Mouse (Mus musculus): ENCODE data around the gene Spef2. TPM values are rescaled to one million over a fixed set of nuclear protein-coding genes. Genes with fewer than 3 reads are reported as not detected.
"Not testable (repeated sequence)": the region's sequence is repeated elsewhere in the genome, so short reads cannot be mapped to it uniquely, and the experiment has no call there.

Spef2 gene
- polyA plus RNA-seq, 2 experiments: 0.14 TPM; not detected in 1

GRCm38 (mm10) chr15:9668575-9668974, 80.1 kb downstream of the Spef2 start:
- Histone ChIP-seq H3K9ac (ENCODE audit: low read depth, low read length, severe bottlenecking) (no peak overlapping the region), H3K9me3 (ENCODE audit: control insufficient read depth, low read length) (no peaks in the 10 kb centered on the region), H3K4me3 (replicated peaks; ENCODE audit: low read length) (no peak overlapping the region), H3K27ac (replicated peaks; ENCODE audit: low read depth, low read length) (no peak overlapping the region), H3K27me3 (ENCODE audit: control insufficient read depth, insufficient read depth, low read length) (no peaks in the 10 kb centered on the region), H3K4me1 (ENCODE audit: control insufficient read depth, insufficient read depth, low read length) (no peaks in the 10 kb centered on the region), H3K4me2 (replicated peaks; ENCODE audit: low read depth, low read length, severe bottlenecking) (no peak overlapping the region), H3K36me3 (ENCODE audit: control insufficient read depth, insufficient read depth, low read length) (no peaks in the 10 kb centered on the region)
- ATAC-seq (ENCODE audit: low FRiP score, low read depth) (no peak), DNase-seq (ENCODE audit: low spot score) (no peak)
- 89% methylated on average over 4 of the region's 4 CpGs for WGBS
- TF ChIP-seq POLR2A (IDR thresholded peaks at IDR 0.05; ENCODE audit: borderline replicate concordance, extremely low read depth, insufficient read depth, insufficient read length): no peak

GRCm38 (mm10) chr15:9664948-9665347, 83.7 kb downstream of the Spef2 start:
- DNase-seq (ENCODE audit: low spot score); ATAC-seq (ENCODE audit: low FRiP score, low read depth); H3K27ac ChIP-seq (replicated peaks; ENCODE audit: low read depth, low read length); H3K4me2 ChIP-seq (replicated peaks; ENCODE audit: low read depth, low read length, severe bottlenecking); H3K9ac ChIP-seq (ENCODE audit: low read depth, low read length, severe bottlenecking); H3K4me3 ChIP-seq (replicated peaks; ENCODE audit: low read length); H3K4me1 ChIP-seq (ENCODE audit: control insufficient read depth, insufficient read depth, low read length); H3K27me3 ChIP-seq (ENCODE audit: control insufficient read depth, insufficient read depth, low read length); H3K36me3 ChIP-seq (ENCODE audit: control insufficient read depth, insufficient read depth, low read length); H3K9me3 ChIP-seq (ENCODE audit: control insufficient read depth, low read length): not testable (repeated sequence)
- WGBS: 80% methylated on average over 2 of the region's 2 CpGs

GRCm38 (mm10) chr15:9661215-9661614, 87.5 kb downstream of the Spef2 start:
- DNase-seq (ENCODE audit: low spot score) (no peak), ATAC-seq (ENCODE audit: low FRiP score, low read depth) (no peak)
- Histone ChIP-seq H3K27ac (replicated peaks; ENCODE audit: low read depth, low read length) (no peak overlapping the region), H3K4me3 (replicated peaks; ENCODE audit: low read length) (no peak overlapping the region), H3K9me3 (ENCODE audit: control insufficient read depth, low read length) (no peaks in the 10 kb centered on the region), H3K9ac (ENCODE audit: low read depth, low read length, severe bottlenecking) (no peak overlapping the region), H3K27me3 (ENCODE audit: control insufficient read depth, insufficient read depth, low read length) (no peaks in the 10 kb centered on the region), H3K4me2 (replicated peaks; ENCODE audit: low read depth, low read length, severe bottlenecking) (no peak overlapping the region), H3K36me3 (ENCODE audit: control insufficient read depth, insufficient read depth, low read length) (no peaks in the 10 kb centered on the region), H3K4me1 (ENCODE audit: control insufficient read depth, insufficient read depth, low read length) (no peaks in the 10 kb centered on the region)
- WGBS: 79% methylated on average over 1 of the region's 1 CpGs
- no peak for TF ChIP-seq POLR2A (IDR thresholded peaks at IDR 0.05; ENCODE audit: borderline replicate concordance, extremely low read depth, insufficient read depth, insufficient read length)

GRCm38 (mm10) chr15:9634471-9634870, 114.2 kb downstream of the Spef2 start:
- DNase-seq (ENCODE audit: low spot score): no peak
- 86% methylated on average over 12 of the region's 12 CpGs for WGBS
- no peak overlapping the region for H3K4me3 ChIP-seq (replicated peaks; ENCODE audit: low read length)
- H3K27me3 ChIP-seq (ENCODE audit: control insufficient read depth, insufficient read depth, low read length): no peaks in the 10 kb centered on the region
- no peak overlapping the region for H3K27ac ChIP-seq (replicated peaks; ENCODE audit: low read depth, low read length)
- no peaks in the 10 kb centered on the region for H3K36me3 ChIP-seq (ENCODE audit: control insufficient read depth, insufficient read depth, low read length)
- ATAC-seq (ENCODE audit: low FRiP score, low read depth): no peak
- no peaks in the 10 kb centered on the region for H3K9me3 ChIP-seq (ENCODE audit: control insufficient read depth, low read length)
- no peak overlapping the region for H3K9ac ChIP-seq (ENCODE audit: low read depth, low read length, severe bottlenecking)
- no peak for TF ChIP-seq POLR2A (IDR thresholded peaks at IDR 0.05; ENCODE audit: borderline replicate concordance, extremely low read depth, insufficient read depth, insufficient read length)
- no peak overlapping the region for H3K4me2 ChIP-seq (replicated peaks; ENCODE audit: low read depth, low read length, severe bottlenecking)
- H3K4me1 ChIP-seq (ENCODE audit: control insufficient read depth, insufficient read depth, low read length): no peaks in the 10 kb centered on the region

GRCm38 (mm10) chr15:9631657-9632056, 117.0 kb downstream of the Spef2 start:
- Histone ChIP-seq H3K4me2 (replicated peaks; ENCODE audit: low read depth, low read length, severe bottlenecking) (no peak overlapping the region), H3K27me3 (ENCODE audit: control insufficient read depth, insufficient read depth, low read length) (no peaks in the 10 kb centered on the region), H3K4me3 (replicated peaks; ENCODE audit: low read length) (no peak overlapping the region), H3K4me1 (ENCODE audit: control insufficient read depth, insufficient read depth, low read length) (no peaks in the 10 kb centered on the region), H3K27ac (replicated peaks; ENCODE audit: low read depth, low read length) (no peak overlapping the region), H3K9me3 (ENCODE audit: control insufficient read depth, low read length) (no peaks in the 10 kb centered on the region), H3K9ac (ENCODE audit: low read depth, low read length, severe bottlenecking) (no peak overlapping the region), H3K36me3 (ENCODE audit: control insufficient read depth, insufficient read depth, low read length) (no peaks in the 10 kb centered on the region)
- 93% methylated on average over 6 of the region's 6 CpGs for WGBS
- no peak for DNase-seq (ENCODE audit: low spot score)
- no peak for TF ChIP-seq POLR2A (IDR thresholded peaks at IDR 0.05; ENCODE audit: borderline replicate concordance, extremely low read depth, insufficient read depth, insufficient read length)
- no peak for ATAC-seq (ENCODE audit: low FRiP score, low read depth)

- no peaks in the 10 kb centered on the region for H3K9me3 ChIP-seq (ENCODE audit: control insufficient read depth, low read length)
- H3K4me3 ChIP-seq (replicated peaks; ENCODE audit: low read length): no peak overlapping the region
- WGBS: 67% methylated on average over 1 of the region's 1 CpGs
- no peak for DNase-seq (ENCODE audit: low spot score)
- H3K4me1 ChIP-seq (ENCODE audit: control insufficient read depth, insufficient read depth, low read length): no peaks in the 10 kb centered on the region
- H3K27me3 ChIP-seq (ENCODE audit: control insufficient read depth, insufficient read depth, low read length): no peaks in the 10 kb centered on the region
- no peak overlapping the region for H3K9ac ChIP-seq (ENCODE audit: low read depth, low read length, severe bottlenecking)
- no peak for ATAC-seq (ENCODE audit: low FRiP score, low read depth)
- no peak overlapping the region for H3K27ac ChIP-seq (replicated peaks; ENCODE audit: low read depth, low read length)
- no peak overlapping the region for H3K4me2 ChIP-seq (replicated peaks; ENCODE audit: low read depth, low read length, severe bottlenecking)
- TF ChIP-seq POLR2A (IDR thresholded peaks at IDR 0.05; ENCODE audit: borderline replicate concordance, extremely low read depth, insufficient read depth, insufficient read length): no peak
- H3K36me3 ChIP-seq (ENCODE audit: control insufficient read depth, insufficient read depth, low read length): no peaks in the 10 kb centered on the region
Observed at GRCm38 (mm10) chr15:9629660-9630059, 119.0 kb downstream of the Spef2 start.
